Mouse (Mus musculus): ENCODE measurements around the gene Olfr767.

DNA sequence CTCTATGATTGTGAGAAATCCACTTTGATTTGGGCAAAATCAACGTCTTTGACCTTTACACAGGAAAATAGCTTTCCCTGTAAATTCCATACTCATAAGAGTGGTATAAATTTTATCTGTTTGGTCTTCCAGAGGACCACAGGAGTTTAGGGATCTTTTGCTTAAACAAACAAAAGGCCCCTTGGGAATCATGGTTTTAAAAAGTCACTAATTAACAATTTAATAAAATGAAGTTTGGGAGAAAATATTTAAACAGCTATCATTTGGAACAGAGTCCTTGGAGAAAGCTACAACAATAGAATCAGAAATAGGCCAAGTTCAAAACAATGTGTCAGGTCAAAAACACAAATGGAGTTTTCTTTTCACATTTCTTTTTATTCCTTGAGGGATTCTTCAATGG, 16.6 kb upstream of the Olfr767 start, which contains the start of gene Olfr768:
- TF ChIP-seq GATA1 (IDR thresholded peaks at IDR 0.05; ENCODE audit: low read length) (no peak), TAL1 (IDR thresholded peaks at IDR 0.05; ENCODE audit: low read length) (no peak)
